Mouse (Mus musculus): ENCODE measurements around the gene Abi3bp. TPM values are rescaled to one million over a fixed set of nuclear protein-coding genes. Genes with fewer than 3 reads are reported as not detected.

The Abi3bp gene
- total RNA-seq, 2 experiments from 2014 or later = 7.8 to 9.1 TPM

Other genes with a start within 250 kb of the Abi3bp start
- gene Tfg, start 239.6 kb downstream of the Abi3bp start, total RNA-seq (2021) = 10 to 100 TPM; 48.0 to 49.5 TPM

All from heart, postnatal 25 days (tissue).